Mouse (Mus musculus): ENCODE results near the gene Eif2b3. TPM values are rescaled to one million over a fixed set of nuclear protein-coding genes. Genes with fewer than 3 reads are reported as not detected.

Gene Eif2b3
- total RNA-seq, 2 experiments from 2014 or later, result 56.7 to 61.4 TPM

DNA sequence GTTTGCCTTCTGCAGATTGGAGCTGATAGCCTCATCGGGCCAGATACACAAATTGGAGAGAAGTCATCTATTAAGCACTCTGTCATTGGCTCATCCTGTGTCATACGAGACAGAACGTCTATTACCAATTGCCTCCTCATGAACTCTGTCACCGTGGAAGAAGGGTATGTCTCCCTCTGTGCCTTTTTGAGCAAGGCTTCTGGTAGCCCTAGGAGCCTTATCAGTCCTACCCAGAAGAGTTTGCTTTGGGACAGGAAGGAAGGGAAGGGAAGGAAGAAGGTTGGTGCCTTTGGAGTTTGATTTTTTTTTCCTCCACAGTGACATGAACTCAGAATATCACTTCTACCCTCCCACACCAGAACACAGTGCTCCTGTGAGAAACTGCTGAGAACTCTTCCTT, 51.4 kb downstream of the Eif2b3 start:
- 0 out of 2 replicates have a peak, but pooled peaks have one; percentile 30 for ATAC-seq (replicated peaks; ENCODE audit: low FRiP score, low TSS enrichment, poor library complexity, severe bottlenecking)

DNA sequence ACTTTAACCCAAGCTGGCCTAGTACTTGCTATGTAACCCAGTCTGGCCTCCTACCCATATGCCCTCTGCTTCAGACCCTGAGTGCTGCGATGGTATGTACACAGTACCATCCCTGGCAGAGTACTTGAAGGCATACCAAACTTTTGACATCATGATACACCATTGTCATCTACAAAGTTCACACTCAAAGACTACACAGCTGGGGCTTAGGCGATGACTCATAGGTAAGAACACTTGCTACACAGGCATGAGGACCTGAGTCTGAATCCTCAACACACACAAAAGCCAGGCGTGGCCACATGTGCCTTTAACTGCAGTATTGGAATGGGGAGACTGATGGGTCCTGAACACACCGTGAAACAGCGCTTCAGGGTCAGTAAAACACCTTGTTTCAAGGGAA, 52.0 kb downstream of the Eif2b3 start:
- ATAC-seq (replicated peaks; ENCODE audit: low FRiP score, low TSS enrichment, poor library complexity, severe bottlenecking), result no peak

DNA sequence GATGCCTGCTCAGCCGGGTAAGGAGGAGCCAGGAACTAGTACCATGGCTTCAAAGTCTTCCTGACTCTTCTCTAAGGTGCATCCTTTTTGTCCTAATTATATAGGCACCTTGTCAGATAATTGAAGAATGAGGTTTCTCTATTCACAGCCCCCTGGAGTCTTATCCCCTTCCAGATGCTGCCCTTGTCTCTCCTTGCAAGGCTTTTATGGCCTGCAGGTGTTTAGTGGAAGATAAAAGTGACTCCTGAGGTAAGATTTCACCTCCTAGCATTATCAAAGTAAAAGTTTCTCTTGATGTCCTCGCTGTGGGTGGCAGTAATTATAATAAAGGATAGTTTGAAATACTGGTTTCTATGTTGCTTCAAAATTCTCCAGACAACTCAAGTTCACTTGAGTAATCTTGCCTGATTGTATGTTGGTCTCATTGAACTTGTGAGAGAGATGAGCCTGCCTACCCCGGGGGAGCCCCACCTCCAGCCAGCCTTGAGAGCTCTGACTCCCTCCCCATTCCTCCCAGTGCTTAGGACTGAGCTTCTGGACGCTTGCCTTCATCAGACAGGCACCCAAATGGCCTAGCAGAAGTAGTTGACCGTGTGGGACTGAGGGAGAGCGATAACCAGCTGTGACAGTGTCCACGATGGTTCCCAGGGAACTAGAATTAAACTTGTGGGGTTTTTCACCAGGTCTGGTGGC, 68.9 kb downstream of the Eif2b3 start:
- ATAC-seq (replicated peaks; ENCODE audit: low FRiP score, low TSS enrichment, poor library complexity, severe bottlenecking), result peak; percentile 45; the same call in 1 of the 2 replicates

DNA sequence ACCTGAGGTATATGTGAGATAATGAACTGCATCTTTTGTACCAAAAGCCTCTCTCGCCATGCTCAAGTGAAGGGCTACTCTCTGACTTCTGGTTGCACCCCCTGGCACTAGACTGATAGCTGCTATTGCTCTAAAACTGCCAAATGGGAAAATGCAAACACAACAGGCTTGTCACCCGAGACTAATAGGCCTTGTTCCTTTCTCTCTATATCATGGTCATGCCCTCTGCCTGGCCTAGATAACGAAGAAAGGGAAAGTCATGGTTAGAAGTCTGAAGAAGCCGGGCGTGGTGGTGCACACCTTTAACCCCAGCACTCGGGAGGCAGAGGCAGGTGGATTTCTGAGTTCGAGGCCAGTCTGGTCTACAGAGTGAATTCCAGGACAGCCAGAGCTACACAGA, 71.4 kb downstream of the Eif2b3 start:
- ATAC-seq (replicated peaks; ENCODE audit: low FRiP score, low TSS enrichment, poor library complexity, severe bottlenecking), result peak; percentile 82

DNA sequence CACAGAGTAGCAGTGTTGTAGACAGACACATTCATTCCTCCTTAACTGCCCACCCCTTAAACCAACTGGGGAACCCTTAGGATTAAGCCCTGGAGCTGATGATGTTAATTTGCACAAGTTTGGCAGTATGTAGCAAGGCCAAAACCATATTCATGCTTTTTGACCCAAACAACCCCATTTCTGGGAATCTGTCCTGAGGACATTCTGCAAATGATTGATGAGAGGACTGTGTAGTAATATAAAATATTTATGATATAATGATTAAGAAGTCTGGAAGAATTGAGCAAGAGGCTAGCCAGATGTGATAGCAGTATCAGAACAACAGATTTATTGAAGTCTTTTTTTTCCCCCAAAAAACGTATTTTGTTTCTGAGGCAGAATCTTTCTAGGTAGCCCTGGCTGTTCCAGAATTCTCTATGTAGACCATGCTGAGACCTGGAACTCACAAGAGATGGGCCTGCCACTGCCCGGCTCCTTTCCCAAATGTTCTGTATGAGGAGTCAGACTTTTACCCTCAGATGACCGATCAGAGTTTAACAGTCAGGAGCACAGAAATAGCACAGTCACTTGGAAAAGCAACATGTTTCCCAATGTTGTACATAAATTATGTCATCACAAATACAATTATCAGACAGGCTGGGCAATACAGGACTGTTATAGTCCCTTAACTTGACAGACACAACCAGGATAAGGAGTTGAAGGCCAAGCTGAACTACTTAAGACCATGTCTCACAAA, 75.6 kb downstream of the Eif2b3 start:
- ATAC-seq (replicated peaks; ENCODE audit: low FRiP score, low TSS enrichment, poor library complexity, severe bottlenecking), result no peak

DNA sequence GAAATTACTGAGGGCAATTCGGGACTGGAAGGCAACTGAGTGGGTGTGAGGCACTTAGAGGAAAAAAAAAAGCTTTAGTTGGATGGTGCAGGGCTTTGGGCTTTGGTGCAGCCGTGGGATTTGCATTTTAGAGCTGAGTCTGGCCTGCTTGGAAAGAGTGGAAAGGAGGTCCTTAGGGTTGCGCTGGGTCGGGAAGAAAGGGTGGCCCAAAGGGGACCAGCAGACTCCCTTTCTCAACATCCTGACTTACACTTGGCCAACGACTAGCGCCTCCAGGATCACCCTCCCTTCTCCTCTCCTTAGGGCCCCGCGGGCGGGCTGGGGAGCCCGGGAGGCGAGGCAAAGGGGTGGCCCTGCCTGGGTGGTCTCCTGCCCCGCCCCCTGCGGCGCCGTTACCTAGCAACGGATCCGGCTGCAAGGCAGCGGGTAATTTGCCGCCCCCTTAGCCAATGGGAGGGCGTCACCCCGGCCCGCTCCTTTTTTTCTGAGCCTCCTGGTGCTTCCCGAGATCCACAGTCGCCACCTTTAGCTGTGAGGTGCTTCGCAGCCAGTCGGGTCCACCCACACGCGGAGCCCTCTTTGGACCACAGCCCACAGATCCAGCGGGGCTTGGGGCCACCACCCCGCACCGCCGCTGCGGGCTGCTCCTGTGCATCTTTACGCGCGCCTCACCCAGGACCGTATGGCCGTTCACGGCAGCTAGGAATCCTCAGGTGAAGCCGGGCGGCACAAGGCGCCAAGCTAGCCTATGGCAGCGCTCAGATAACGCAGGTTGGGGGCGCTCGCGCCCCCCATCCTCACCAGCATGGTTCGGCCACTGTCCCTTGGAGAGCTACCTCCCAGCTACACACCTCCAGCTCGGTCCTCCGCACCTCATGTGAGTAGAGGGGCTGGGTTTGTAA, 76.6 kb downstream of the Eif2b3 start, which contains the start of gene Ptch2:
Gene Ptch2 (plus strand): TSS at position 525 of the 902 bp plus-strand sequence.
- peak; percentile 23; the same call in 1 of the 2 replicates for ATAC-seq (replicated peaks; ENCODE audit: low FRiP score, low TSS enrichment, poor library complexity, severe bottlenecking)

DNA sequence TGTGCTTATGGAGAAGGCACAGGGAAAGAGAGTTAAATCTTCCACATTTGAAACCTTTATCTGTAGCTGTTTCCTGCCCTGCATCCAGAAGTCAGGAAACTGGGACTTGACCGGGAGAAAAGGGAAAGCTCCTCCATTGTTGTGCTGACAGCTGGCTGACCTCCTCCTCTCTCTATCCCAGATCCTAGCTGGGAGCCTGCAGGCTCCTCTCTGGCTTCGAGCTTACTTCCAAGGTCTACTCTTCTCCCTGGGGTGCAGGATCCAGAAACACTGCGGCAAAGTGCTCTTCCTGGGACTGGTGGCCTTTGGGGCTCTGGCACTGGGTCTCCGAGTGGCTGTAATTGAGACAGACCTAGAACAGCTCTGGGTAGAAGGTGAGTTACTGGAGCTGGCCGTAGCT, 77.5 kb downstream of the Eif2b3 start:
- no peak for ATAC-seq (replicated peaks; ENCODE audit: low FRiP score, low TSS enrichment, poor library complexity, severe bottlenecking)

DNA sequence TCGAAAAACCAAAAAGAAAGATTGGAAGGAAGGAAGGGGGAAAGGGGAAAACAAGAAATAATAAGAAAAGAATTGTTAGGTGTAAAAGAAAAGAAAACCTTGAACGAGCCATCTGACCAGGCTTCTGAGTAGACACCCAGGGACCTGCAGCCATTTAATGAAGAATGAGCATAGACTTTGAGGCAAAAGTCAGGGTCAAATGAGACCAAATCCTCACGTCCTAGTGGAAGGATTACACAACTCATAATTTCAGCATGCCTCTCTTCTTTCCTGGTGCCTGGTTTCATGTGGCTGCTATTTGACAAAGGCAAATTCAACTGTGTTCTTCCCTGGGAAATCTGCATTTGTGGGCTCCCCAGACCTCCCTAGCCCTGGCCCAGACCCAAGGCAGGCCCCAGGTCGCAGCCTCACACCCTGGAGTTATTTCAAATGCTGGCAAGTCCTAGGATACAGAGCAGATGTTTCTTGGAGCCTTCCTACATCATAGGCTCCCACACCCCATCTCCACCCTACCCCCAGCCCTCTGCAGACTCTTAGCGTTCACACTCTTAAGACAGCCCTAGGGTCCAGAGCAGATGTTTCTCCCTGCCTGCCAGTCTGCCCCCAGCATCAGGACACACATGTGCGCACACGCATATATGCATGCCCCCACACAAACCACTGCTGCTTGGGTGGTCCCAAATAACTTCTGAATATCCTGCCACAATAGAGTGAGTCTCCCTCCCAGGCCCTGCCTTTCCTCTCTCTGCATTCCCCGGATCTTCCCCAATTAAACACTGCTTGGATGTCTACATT, 79.0 kb downstream of the Eif2b3 start:
- no peak for ATAC-seq (replicated peaks; ENCODE audit: low FRiP score, low TSS enrichment, poor library complexity, severe bottlenecking)

DNA sequence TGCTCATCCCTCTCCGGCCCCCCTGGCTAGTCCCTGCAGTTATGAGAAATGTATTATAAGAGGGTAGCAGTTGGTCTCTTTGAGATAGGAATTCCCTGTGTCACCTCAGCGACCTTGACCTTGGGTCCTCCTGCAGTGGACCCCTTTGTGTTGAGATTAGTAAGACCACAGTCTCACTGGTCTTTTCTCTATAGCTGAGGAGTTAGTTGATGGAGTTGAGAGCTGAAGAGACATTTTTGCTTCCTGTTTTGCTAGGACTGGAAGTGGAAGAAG, 79.5 kb downstream of the Eif2b3 start:
- ATAC-seq (replicated peaks; ENCODE audit: low FRiP score, low TSS enrichment, poor library complexity, severe bottlenecking), result no peak

DNA sequence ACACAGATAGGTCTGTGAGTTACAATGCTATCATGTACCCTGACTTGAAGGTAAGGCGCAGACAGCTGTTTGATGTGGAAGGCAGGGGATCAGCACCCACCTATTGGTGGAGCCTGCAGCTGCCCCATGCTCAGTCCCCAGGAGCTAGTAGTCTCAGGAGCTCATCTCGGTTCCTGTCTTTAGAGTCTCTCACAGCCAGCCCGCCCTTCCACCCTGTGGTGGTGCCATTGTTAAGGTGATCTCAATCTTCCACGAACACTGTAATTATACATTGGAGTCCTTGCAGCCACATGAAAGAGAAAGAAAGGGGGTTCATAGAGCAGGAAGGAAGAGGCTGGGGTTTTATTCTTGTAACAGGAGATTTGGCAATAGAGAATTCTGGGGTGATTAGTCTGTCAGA, 80.8 kb downstream of the Eif2b3 start:
- no peak for ATAC-seq (replicated peaks; ENCODE audit: low FRiP score, low TSS enrichment, poor library complexity, severe bottlenecking)

DNA sequence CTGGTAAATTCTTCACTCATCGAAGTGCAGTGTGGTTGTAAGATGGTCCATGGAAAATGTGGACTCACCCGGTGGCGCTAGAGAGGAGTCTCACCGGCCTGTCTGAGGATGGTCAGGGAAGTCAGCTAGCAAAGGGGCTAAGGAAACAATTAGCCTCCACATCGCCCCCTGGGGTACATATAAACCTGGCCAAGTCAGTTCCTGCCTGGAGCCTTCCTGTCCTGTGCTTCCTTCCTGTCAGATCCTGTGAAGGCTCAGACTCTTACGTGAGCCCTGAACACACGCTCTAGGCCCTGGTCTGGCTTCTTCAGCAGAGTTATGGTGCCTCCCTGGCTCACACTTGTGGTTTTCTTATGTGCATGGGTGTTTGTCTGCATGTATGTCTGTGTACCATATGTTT, 82.0 kb downstream of the Eif2b3 start:
- ATAC-seq (replicated peaks; ENCODE audit: low FRiP score, low TSS enrichment, poor library complexity, severe bottlenecking), result 0 out of 2 replicates have a peak, but pooled peaks have one; percentile 42

DNA sequence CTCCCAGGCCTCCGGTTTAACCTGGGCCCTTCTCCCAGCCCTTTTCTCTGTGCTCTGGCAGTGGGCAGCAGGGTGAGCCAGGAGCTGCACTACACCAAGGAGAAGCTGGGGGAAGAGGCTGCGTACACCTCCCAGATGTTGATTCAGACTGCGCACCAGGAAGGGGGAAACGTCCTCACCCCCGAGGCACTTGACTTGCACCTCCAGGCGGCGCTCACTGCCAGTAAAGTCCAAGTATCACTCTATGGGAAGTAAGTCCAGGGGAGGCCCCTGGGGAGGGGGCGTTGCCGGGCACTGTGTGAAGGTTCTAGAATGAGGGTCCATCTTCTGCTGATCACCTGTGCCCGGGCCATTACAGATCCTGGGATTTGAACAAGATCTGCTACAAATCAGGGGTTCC, 85.5 kb downstream of the Eif2b3 start:
- no peak for ATAC-seq (replicated peaks; ENCODE audit: low FRiP score, low TSS enrichment, poor library complexity, severe bottlenecking)

DNA sequence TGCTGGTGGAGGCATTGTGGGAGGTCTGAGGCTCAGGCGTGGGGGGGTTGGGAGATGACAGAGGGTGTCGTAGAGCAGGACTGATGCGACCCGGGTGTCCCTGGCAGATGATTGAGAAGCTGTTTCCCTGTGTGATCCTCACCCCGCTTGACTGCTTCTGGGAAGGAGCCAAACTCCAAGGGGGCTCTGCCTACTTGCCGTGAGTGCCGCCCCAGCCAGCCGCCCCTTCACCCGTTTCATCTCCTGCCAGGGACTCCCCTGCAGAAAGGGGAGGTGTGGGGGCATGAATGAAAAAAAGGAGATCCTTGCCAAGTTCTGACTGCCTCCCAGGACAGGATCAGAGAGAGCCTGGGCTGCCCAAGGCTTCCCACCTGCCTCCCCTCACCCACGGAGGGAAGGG, 85.9 kb downstream of the Eif2b3 start:
- no peak for ATAC-seq (replicated peaks; ENCODE audit: low FRiP score, low TSS enrichment, poor library complexity, severe bottlenecking)

DNA sequence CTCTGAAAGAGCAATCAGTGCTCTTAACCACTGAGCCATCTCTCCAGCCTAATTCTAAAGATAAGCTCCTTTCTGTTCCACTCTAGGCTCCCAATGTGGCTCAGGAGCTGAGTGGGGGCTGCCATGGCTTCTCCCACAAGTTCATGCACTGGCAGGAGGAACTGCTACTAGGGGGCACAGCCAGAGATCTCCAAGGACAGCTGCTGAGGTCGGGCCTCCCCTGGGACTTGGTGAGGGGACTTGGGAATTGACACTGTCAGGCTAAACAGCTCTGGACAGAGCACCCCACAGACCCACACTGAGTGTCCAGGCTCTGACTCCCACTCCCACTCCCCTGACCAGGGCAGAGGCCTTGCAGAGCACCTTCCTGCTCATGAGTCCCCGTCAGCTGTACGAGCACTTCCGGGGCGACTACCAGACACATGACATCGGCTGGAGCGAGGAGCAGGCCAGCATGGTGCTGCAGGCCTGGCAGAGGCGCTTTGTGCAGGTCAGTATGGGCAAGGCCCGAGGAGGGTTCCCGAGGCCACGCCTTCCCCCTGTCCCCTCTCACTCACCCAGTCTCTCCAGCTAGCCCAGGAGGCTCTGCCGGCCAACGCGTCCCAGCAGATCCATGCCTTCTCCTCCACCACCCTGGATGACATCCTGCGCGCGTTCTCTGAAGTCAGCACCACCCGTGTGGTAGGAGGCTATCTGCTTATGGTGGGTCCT, 88.8 kb downstream of the Eif2b3 start:
- ATAC-seq (replicated peaks; ENCODE audit: low FRiP score, low TSS enrichment, poor library complexity, severe bottlenecking), result no peak

DNA sequence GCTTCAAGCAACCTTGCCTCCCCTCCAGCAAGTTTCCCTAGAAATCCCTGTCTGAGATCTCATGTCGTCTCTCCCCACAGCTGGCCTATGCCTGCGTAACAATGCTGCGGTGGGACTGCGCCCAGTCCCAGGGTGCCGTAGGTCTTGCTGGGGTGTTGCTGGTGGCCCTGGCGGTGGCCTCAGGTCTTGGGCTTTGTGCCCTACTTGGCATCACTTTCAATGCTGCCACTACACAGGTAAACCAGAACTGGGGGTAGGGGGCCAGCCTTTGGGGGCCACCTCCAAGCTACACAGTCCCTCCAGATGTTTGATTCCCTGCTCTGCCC, 89.3 kb downstream of the Eif2b3 start:
- ATAC-seq (replicated peaks; ENCODE audit: low FRiP score, low TSS enrichment, poor library complexity, severe bottlenecking), result no peak

DNA sequence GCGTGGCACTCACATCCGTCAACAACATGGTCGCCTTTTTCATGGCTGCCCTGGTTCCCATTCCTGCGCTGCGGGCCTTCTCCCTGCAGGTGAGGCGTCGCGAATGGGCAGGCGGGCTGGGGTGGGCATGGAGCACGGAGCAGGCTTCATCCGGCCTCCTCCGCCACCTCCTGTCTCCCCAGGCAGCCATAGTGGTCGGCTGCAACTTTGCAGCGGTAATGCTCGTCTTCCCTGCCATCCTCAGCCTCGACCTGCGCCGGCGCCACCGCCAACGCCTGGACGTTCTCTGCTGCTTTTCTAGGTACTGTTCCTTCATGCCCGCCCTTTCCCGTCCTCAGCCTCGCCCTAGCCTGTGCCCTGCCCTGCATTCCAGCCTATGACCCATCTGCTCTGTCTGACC, 90.1 kb downstream of the Eif2b3 start:
- no peak for ATAC-seq (replicated peaks; ENCODE audit: low FRiP score, low TSS enrichment, poor library complexity, severe bottlenecking)

DNA sequence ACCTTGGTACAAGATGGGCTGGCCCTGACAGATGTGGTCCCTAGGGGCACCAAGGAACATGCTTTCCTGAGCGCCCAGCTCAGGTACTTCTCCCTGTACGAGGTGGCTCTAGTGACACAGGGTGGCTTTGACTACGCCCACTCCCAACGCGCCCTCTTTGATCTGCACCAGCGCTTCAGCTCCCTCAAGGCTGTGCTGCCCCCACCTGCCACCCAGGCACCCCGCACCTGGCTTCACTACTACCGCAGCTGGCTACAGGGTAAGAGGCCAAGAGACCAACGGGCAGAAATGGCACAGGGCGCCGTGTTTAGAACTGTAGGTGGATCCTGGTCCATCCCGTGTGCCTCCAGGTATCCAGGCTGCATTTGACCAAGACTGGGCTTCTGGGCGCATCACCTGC, 91.0 kb downstream of the Eif2b3 start:
- no peak for ATAC-seq (replicated peaks; ENCODE audit: low FRiP score, low TSS enrichment, poor library complexity, severe bottlenecking)

DNA sequence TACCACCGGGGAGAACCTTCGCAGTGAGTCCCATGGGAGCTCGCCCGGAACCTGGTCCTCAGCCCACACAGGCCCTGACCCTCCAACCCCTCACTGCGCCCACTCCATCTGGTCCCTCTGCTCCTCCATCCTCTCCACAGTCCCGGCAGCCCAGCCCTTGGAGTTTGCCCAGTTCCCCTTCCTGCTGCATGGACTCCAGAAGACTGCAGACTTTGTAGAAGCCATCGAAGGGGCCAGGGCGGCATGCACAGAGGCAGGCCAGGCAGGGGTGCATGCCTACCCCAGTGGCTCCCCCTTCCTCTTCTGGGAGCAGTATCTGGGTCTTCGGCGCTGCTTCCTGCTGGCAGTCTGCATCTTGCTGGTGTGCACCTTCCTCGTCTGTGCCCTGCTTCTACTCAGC, 91.8 kb downstream of the Eif2b3 start:
- ATAC-seq (replicated peaks; ENCODE audit: low FRiP score, low TSS enrichment, poor library complexity, severe bottlenecking), result no peak

DNA sequence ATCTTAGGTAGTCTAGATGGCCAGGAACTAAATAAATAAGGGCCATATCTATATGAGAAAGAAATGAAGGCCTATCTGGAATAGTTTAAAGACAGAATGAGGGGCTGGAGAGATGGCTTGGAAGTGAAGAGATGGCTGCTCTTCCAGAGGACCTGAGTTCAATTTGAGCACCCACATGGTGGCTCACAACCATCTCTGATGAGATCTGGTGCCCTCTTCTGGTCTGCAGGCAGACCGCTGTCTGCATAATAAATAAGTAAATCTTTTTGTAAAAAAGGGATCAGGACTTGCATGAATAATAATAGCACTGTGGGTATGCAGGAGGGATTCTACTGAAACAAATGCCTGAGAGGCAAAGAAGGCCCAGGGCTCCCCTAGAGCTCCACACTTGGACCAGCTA, 94.0 kb downstream of the Eif2b3 start:
- ATAC-seq (replicated peaks; ENCODE audit: low FRiP score, low TSS enrichment, poor library complexity, severe bottlenecking), result no peak

Measured in megakaryocyte-erythroid progenitor cell, adult 5-6 weeks (primary cell).